Mouse (Mus musculus) adrenal gland (tissue): ENCODE results near the gene Mosmo.
"Not testable (repeated sequence)": the region's sequence is repeated elsewhere in the genome, so short reads cannot be mapped to it uniquely, and the experiment has no call there.

Experiments
- intact Hi-C: fragments of 180-260 bp; cut with DNase I; formaldehyde crosslinking; loops from one replicate; pipeline ENCODE4 v1.15.1; 2025

Mosmo gene

DNA sequence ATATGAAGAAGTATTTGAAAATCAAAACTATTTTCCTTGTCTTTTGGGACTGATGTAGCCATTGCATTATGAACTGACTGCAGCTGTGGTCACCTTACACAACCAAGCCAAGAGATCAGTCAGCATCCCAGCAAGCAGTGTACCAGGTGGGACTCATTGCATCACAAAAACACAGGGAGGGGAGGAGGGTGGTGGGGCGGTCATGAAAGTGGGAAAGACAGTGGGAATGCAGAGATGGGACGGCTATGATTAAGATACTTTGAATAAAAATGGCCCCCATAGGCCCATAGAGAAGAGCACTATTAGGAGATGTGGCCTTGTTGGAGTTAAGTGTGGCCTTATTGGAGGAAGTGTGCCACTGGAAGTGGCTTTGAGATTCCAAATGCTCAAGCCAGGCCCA, 18.9 kb downstream of the Mosmo start:
- intact Hi-C loops: no loop called here

DNA sequence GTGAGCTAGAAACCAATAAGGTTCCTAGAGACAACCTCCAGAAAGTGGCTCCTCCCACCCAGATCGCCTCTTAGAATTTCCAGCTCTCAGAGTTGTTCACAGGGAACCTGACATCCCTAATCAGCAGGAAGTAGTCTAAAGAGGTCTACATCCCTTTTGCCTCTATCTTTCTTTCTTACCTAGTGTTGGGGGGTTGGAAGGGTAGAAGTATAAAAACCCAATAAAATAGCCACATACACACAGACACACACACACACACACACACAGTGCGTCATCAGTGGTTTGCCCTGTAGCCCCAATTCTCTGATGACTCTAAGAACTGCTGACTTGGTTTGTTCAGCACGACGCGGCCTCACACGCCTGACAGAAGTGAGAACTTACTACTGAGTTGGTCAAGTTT, 22.2 kb downstream of the Mosmo start:
- intact Hi-C loops: no loop called here

DNA sequence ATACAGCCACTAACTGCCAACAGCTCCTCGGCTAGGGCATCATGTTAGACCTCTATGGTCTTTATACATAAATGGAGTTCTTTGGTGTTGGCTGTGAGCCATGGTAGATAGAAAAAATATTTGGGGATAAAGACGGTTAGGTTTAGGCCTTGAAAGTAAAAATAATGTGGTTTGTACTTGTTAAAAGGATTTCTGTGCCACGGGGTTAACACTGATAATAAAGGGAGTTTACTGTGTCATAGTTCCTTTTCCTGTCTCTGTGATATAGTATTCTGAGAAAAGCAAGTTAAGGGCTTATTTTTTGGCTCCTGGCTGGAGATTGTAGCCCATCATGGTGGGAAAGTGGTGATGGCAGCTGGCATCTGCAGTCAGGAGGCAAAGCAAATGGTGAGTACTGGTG, 26.5 kb downstream of the Mosmo start:
- intact Hi-C loops: no loop called here

- intact Hi-C loops: no loop called here
These were observed 34.7 kb downstream of the Mosmo start for GRCm38 (mm10) chr7:120712071-120712470.

DNA sequence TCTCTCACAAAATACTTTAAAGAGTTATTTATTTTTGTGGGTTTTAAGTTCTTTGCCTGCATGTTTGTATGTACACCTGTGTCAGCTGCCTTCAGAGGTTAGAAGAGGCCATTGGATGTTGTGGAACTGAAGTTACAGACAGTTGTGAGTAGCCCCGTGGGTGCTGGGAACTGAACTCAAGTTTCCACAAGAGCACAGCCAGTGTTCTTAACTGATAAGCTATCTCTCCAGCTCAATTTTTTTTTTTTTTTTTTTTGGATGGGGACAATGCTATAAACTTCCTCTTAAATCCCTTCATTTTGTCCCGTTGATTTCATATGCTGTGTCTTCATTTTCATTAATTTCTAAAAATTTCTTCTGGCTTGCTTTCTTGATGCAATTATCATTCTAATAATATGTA, 35.8 kb downstream of the Mosmo start:
- intact Hi-C loops: no loop called here

GRCm38 (mm10) chr7:120713951-120714350, 36.5 kb downstream of the Mosmo start:
- intact Hi-C loops: not testable (repeated sequence)

DNA sequence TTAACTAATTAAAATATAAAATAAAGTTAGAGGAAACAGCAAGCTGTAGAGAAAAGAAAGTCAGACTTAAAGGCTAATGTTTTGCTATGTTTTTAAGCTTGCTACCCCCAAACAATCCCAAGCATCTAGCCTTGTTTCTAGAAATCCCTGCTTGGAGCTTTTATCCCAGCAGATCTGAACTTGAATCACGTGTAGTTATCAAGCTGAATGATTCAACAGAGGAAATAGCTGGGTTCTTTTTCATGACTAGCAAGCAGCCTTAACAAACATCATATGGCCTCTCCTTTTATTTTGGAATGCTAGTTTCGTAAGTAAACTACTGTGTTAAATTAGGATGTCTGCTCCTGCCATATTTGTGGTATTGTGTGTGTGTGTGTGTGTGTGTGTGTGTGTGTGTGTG, 39.8 kb downstream of the Mosmo start:
- intact Hi-C loops: no loop called here

DNA sequence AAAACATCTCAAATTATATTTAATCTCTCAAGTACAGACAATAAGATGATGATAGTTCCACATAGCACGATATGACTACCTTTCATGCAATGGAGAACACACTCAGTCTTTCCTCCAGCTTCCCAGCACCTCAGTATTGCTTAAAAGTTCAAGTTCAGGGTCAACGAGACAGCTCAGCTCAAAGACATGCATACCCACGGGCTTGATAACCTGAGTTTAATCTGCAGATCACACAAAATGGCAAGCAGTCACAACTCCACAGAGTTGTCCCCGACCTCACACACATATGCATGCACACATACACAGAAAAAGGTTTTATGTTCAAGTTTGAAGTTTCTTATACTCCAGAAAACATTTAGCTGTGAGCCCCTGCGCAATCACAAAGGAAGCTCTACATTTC, 43.6 kb downstream of the Mosmo start:
- intact Hi-C loops: no loop called here

GRCm38 (mm10) chr7:120721456-120721855, 44.0 kb downstream of the Mosmo start:
- intact Hi-C loops: no loop called here

DNA sequence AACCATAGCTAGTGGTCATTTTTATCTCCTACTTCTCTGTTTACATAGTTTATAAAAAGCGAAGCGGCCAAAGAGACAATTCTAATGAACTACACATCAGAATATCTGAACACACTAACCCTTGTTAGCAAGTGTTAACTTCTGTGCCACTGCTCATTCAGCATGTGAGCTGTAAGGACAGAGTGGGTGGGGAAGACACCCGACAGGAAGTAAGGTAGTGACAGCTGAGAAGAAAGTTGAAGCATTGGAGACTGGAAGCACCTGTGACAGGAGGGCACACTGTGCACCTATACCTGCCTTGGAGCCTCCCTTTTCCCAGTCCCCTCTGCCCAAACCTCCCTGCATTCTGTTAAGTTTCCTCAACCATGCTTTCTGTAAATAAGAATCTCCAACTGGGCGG, 44.6 kb downstream of the Mosmo start:
- intact Hi-C loops: no loop called here

DNA sequence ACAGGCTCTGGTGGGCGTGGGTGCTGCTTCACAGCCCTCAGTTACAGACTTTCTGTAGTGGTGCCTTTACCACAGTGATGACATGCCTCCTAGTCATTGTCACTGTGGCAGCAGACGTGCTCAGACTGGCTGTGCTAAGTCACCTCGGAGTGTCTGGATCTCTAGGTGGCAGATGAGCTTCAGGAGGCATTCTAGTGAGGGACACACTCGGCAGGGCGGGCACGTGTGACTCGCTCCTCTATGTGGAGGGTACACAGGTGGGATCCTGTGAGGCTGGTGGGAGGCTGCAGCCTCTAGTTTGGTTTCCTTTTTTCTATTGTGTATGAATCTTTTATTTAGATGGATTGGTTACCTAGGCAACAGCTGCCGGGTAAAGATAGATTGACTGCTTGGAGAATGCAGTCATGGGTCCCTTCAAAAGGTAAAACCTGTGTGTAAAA, 45.4 kb downstream of the Mosmo start:
- intact Hi-C loops: no loop called here

DNA sequence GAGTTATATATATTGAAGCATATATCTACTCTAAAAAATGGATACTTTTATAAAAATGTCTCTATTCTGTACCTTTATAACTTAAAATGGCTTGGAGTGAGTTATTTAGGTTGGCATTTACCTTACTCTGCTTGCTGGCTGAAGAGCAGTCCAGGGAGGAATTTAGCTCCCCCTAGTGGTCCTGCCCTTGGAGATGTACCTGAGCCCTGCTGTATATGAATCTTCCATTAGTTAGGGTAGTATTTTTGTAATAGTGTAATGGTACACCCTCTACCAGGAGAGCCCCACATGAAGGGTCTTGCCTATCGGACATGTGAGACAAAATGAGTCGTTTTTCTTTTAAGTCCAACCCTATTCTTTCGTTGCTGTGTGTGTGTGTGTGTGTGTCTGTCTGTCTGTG, 50.2 kb downstream of the Mosmo start:
- intact Hi-C loops: loop anchor here (2.0 kb wide), 1 partner anchor 57 kb away; the partner anchor contains the start of gene Pdzd9

- intact Hi-C loops: no loop called here
These were observed 52.2 kb downstream of the Mosmo start for GRCm38 (mm10) chr7:120729635-120730034.

GRCm38 (mm10) chr7:120732906-120733305, 55.5 kb downstream of the Mosmo start:
- intact Hi-C loops: no loop called here

DNA sequence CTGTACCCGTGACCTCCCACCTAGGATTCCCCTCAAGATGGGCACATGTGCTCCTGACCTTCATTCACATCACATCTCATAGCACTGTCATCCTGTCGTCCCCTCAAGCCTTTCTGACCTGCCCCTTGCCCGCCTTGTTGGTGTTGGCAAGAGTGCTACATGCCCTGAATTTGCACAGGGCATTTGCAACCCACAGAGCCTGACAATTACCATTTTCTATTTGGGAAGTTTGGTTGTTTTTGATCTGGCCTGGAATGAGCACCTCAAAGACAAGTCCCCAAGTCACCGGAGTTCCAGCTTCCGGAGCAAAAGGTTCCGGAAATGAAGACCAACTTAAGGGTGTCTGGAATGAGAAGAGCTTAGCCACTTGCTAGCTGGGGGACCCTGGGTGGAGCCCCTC, 61.6 kb downstream of the Mosmo start, which contains the start of gene Vwa3a:
Vwa3a (plus strand) TSS at position 301 of the 400 bp plus-strand sequence.
- intact Hi-C loops: no loop called here

GRCm38 (mm10) chr7:120739558-120740101, 62.2 kb downstream of the Mosmo start:
- intact Hi-C loops: no loop called here

GRCm38 (mm10) chr7:120743366-120744351, 66.2 kb downstream of the Mosmo start:
- intact Hi-C loops: no loop called here

- intact Hi-C loops: no loop called here
These were observed 67.2 kb downstream of the Mosmo start for GRCm38 (mm10) chr7:120744606-120745005.

GRCm38 (mm10) chr7:120746029-120746428, 68.6 kb downstream of the Mosmo start:
- intact Hi-C loops: no loop called here

- intact Hi-C loops: no loop called here
These were observed 69.4 kb downstream of the Mosmo start for GRCm38 (mm10) chr7:120746821-120747220.

DNA sequence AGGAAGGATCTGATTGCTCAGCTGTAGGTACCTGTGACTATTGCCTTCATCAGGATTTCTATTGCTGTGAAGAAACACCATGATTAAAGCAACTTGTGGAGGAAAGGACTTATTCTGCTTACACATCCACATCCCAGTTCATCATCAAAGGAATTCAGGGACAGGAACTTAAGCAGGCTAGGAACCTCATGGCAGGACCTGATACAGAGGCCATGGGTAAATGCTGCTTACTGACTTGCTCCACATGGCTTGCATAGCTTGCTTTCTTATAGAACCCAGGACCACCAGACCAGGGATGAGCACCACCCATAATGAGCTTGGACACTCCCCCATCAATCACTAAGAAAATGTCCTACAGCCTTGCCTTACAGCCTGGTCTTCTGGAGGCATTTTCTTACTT, 71.1 kb downstream of the Mosmo start:
- intact Hi-C loops: no loop called here

DNA sequence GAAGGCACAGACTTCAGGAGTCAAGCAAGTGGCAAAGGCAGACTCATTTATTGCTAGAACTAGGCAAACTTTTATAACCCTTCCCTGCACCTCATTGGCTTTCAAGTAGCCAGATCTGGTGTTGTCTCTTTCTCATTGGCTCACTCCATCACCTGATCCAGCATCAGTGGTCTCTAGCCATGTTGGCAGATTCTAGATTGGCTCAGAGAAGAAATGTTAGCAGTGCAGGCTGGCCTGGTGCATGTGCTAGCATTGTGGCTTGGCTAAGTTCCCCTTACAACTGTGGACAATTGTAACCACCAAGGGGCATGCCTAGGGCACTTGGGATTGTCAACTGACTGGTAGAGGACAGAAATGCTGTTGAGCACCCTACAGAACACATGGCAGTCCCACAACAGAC, 73.9 kb downstream of the Mosmo start:
- intact Hi-C loops: no loop called here

- intact Hi-C loops: no loop called here
These were observed 74.5 kb downstream of the Mosmo start for GRCm38 (mm10) chr7:120751906-120752305.
